Mouse (Mus musculus) embryo, embryonic 9.5 days (tissue): ENCODE results near the gene Nkx2-5.
A peak's percentile ranks its signal among the peaks of the same experiment; 100 is the strongest.

Experiments
- DNase-seq: peaks from one replicate; pipeline ENCODE4 v3.0.0-alpha.2; 2017; ENCODE audit errors: extremely low spot score

Gene Nkx2-5

DNA sequence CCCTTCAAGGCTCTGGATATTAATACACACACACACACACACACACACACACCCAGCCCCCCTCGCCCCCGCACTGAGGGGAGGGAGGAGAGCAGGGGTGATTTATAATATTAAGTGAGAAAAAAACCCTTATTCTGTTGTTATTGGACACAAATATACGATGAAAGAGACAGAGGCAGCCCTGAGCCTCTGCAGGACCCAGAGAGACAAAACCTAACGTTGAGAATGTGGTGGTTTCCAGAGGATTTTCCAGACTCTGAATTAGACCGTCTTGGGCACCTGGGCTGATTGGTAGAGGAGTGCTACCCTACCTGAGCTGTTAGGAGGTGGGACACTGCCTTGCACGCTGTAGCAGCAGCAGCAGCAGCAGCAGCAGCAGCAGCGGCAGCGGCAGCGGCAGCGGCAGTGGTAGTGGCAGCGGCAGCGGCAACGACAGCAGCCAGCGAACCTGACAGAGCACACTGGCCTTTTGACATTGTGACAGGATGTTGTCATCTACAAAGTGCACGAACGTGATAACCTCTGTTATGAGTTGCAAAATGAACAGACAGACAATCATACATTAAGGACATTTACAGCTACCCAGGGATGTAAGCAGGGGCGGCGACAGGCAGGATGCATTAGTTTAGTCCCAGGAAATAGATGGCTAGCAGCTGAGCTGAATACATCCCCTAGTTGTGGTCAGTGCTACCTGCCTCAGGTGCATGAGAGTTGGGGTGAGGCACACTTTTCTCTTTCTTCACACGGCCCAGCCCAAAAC, 7.8 kb downstream of the Nkx2-5 start:
- no peak for DNase-seq

DNA sequence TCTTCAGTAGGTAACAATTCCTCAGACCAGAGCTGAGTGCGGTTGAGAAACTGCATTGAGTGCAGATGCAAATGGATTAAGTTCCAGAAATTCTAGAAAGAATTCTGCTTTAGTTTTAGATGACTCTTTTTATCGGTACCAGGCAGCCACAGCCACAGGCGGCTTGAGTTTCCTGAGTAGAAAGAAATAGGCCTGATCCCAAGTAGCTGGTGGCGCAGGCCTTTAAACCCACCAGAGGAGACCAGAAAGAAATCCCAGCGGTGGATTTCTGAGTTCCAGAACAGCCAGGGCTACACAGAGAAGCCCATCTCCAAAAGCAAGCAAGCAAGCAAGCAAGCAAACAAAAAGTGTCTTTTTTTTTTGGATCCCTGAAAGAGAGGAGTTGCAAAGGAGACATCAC, 8.4 kb downstream of the Nkx2-5 start:
- no peak for DNase-seq

DNA sequence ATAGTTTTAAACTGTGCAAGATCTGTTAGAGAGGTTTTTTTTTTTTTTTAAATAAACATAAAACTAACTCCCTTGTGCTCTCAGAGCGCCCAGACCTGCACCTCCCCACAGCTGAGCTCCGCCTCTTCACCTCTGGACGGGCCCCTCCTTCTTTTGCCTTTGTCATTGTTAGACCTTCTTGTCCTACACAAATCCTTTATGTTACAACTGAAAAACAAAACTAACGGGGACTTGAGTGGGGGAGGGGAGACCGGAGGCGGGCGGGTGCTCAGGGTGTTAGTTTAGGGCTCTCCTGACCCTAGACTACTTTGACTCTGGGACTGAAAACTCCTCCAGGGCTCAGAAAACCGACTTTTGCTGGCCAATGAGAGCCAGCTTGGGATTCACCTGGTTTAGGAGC, 8.9 kb downstream of the Nkx2-5 start:
- DNase-seq = no peak

DNA sequence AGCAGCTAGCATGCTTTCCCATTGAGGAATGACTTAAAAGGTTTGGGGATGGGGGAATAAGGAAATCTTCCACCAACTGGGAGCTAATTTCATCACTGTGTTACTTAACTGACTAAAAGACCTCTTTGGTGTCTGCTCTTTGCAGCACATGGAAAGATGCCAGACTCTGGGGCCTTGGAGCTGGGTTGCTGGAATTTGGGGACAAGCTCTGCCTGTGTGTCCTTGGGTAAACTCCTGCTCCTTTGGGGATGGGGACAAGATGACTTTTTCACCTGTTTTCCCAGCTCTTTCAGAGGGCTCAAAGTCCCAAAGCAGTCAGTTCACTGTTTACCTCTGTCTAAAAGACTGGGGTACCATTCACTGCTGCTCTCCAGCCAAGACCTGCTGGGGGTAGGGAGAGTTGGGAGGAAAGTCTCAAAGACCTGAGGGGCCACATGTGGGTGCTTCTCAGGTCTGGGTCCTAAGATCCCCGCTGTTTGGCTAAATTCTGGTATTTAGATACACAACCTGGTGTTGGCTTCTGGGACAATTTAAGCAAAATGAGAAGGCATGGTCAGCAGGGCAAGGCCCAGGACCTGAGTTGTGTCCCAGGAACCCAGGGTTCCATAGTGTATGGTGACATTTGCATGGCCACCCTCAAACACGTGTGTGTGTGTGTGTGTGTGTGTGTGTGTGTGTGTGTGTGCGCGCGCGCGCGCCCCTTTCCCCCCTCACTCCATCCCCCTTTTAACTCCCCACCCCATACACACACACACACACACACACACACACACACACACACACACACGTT, 9.6 kb downstream of the Nkx2-5 start:
- DNase-seq = no peak

DNA sequence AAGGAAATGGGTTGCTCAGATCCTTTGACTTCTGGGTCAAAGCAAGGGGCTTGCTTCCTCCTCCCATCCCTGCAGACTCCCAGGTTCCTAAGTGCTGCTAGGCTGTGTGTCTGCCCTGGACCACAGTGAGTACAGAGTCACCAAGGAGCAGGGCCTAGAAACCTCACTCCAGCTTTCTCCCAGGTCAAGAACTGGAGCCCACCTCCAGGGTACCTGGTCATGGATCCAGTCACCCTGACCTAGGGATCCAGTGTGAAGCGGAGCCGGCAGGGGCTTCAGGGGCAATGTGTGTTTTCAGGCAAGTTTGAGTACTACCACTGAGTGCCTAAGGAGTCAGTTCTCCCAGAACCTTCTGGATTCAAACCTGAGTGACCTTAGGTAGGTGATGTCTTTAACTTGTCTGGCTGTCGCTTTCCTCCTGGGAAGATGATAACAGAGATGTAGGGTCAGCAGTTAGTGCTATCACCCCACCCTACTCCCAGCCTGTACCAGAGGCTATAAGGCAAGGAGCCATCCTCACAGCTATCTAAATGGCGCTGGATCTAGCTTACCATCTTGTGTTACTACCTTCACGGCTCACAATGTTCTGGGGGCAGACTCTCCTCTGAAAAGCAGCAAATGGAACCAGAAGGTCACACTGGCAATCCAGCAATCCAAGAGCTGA, 10.4 kb downstream of the Nkx2-5 start:
- no peak for DNase-seq

DNA sequence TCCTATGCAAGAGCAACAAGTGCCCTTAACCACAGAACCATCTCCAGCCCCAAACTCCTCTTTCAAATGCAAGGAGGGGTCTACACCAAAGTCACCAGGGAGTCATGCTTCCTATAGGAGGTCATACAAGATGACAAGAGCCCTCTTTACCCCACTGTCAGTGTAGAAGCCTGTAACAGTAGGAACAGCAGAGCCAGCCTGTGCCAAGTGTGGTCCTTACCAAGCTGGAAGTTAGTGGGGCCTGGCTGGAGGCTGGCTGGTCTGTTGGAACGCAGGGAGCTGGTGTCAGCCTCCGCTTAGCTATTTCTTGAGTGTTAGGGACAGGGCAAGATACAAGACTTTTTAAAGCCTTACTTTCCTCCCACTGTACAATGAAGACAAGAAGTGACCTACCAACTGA, 11.0 kb downstream of the Nkx2-5 start:
- no peak for DNase-seq

DNA sequence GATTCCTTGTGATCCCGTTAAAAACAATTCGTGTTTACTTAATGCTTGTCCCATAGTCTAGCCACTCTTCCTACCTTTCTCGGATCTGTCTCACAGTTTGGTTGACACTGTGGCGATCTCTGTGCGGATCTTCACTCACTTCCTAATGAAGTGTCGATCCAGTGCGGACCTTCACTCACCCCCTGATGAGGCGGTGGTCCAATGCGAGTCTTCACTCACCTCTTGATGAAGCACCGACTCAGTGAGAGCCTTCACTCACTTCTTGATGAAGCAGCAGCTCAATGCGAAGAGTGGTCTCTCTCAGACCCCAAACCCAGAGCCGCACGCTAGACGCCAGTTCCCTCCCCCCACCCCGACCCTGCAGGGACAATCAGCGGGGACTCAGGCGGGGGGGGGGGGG, 18.7 kb downstream of the Nkx2-5 start:
- no peak for DNase-seq

DNA sequence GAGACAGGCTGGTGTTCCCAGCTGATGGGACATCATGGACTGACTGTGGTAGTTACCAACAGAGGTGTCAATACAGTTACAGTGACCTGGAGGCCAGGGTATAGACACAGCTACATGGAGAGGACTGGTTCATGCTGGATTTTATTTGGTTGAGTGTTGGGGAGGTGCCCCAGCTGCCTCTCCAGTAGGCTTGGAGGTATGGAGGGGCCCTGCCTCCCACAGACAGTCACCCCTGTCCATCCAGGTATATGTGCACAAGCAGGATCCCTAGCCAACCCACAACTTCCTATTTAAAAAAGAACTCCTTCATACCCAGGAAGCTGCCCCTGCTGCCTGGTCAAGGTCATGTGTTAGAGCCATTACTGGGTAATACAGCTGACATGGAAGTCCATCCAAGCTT, 27.0 kb downstream of the Nkx2-5 start:
- no peak for DNase-seq

DNA sequence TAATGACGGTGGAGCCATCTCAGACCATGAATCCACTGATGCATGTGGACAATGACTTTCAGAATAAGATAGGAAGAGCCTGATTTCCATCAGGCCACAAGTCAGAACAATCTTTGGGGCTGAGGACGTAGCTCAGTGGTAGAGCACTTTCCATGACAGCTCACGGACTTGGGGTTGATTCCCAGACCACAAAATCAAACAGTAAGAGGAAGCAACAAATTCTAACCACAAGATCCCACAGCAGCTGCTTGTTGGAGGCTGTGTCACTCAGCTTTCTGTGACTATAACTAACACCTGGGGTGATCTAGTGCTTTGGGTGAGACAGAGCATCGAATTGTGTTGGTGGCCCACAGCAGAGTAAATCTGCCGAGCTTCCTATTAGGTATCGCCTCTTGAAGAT, 28.0 kb downstream of the Nkx2-5 start:
- DNase-seq = no peak

DNA sequence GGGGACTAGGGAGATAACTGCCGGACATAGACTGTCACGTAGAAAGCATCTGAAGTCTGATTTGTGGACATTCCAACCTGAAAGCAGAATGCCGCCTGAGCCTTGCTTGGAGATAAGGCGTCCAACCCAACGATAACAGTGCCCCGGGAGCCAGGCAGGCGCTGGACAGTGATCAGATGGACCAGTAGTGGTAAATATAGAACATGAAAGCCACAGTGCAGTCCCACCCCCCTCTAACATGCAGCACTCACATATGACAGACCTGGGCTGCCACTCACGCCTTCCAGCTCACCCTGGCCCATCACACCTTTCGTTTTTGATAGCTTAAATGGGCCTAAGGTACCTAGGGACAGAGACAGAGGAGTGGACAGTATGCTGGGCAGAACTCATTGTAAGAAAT, 31.3 kb downstream of the Nkx2-5 start:
- DNase-seq = no peak

DNA sequence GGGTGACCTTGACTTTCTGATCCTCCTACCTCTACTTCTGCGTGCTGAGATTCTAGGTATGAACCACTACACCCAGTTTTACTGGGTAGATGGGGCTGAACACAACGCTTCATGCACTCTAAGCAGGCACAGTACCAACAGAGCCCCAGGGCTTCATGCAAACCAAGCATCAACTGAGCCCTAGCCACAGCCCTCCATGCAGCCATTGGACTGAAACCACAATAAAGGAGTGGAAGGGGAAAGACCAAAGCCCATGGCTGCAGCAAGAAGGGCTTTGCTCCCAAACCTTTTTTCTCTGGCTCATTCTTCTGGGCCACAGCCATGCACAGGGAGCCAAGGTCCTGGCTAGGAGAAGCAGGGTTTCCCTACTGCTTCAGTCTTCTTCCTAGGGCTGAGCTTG, 32.2 kb downstream of the Nkx2-5 start:
- DNase-seq = no peak

DNA sequence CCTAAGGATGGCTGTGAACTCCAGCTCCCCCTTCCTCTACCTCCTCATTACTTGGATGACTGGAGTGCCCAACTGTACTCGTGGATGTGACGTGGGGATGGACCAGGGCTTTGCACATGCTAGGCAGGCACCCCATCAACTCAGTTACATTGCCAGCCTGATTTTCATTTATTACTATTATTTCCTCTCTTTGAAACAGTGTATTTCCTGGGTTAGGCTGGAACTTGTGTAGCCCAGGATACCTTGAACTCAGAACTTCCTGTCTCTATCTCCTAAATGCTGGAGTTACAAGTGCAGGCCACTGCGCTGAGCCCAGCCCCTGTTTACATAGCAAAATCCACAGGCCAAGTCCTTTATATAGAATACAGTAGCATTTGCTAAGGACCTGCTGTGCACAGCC, 41.9 kb downstream of the Nkx2-5 start:
- DNase-seq = no peak

DNA sequence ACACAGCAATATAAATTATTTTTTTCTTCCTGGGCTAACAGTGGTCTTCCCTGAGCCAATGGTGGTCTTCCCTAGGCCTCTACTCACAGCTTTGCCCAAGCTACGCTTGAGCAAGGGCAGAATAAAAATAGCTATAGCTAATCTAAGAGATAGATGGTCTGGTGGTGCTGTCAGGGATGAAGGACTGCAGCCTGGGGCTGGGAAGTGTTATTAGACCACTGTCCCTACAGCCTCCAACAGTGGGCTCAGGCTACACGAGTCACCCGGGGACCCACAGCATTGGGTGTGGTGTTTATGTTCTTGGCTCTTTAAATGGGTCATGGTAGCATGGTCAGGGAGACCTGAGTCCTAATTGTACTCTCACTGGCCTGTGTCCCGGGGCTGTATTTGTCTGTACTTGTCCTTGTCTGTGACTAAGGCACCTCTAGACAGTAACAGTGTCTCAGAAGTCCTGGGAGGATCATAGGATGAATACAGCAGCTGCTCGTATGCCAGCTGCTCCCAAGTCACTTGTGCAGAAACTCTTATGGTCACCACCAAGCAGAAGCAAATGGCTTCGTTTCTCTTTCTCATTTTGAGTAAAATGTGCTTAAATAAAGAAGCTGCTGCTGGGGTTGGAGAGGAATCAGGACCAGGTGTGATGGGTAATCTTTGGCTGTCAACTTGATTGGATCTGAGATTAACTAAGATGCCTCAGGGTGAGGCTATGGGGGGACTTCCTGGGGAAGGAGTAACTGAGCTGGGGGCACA, 47.3 kb downstream of the Nkx2-5 start:
- DNase-seq = no peak

DNA sequence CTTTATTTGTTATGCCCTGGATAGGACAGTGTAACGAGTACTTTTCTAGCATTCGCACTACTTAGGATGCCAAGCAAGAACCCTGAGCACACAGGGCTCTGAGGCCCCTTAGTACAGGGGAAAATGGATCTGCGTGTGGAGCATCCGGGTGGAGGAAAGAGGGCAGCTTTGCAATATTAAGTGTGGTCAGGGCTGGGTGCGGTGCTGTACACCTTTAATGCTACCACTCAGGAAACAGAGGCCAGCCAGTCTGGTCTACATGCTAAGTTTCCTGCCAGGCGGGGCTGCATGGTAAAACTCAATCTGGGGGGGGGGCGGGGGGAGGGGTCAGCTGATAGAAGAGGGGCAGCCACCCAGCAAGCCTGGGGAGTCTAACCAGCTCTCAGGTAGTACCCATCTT, 49.4 kb downstream of the Nkx2-5 start:
- no peak for DNase-seq

DNA sequence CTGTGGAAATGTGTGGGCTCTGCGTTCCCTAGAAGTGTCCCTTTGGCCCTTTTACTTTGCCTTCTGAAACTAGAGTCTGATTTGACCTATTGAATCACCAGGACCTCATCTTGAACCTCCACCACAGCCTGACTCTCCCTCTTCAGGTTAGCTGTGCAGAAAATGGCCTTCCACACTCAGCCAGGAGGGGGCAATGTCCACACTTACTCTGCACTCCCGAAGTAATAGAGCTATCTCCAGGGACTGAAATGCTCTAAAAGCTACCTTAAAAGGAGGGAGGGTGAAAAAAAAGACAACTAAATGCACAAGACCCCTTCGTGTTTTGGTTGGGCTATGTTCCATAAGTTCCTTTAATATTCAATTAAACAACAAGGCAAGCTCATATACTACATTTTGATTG, 50.1 kb downstream of the Nkx2-5 start:
- peak; percentile 51 for DNase-seq

DNA sequence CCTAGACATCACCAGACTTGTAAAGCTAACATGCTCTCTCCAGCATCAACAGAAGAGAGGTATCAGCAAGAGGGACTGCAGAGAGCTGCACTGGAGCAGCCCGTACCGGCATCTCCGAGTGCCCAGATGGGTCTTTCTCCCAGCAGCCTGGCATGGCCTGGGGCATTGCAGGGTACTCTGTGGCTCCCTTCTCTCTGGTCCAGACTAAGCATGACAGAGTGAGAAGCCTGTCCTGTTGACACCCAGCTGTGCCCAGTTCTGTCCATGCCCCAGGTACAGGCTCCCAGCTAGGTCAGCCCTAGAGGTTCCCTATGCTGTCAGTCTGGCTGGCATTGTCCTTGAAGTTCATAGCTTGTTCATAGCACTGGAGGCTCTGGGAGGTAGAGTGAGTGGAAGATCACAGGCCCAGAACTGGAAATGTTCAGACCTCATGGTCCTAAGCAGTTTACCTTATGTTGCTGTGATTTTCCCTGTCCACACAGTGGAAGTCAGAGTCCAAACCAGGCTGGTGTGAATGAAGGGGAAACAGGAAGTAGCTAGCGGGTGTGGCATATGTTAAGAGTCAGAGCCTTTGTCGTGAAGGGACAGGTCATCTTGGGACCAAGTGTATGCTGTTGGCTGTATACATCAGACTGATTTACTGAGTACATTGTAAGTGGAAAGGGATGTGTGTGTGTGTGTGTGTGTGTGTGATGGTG, 51.6 kb downstream of the Nkx2-5 start:
- no peak for DNase-seq

DNA sequence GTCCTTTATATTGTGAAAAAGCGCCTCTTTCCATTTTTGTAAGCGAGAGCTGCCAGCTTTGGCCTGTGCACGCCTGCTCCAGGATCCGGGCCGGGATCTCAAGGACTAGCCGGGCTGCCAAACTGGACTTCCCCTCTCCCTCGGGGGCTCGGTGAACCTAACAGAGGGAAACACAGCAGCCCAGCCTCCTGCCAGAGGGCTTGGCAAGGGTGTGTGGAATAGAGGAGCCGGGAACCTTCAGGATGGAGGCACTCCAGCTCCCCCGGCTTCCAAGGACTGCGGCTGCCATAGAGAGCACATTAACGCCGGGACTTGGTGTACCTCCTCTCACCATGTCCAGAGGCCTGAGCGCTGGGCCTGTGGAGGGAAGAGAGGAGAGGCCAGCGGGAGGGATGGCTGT, 52.7 kb downstream of the Nkx2-5 start:
- DNase-seq = no peak

DNA sequence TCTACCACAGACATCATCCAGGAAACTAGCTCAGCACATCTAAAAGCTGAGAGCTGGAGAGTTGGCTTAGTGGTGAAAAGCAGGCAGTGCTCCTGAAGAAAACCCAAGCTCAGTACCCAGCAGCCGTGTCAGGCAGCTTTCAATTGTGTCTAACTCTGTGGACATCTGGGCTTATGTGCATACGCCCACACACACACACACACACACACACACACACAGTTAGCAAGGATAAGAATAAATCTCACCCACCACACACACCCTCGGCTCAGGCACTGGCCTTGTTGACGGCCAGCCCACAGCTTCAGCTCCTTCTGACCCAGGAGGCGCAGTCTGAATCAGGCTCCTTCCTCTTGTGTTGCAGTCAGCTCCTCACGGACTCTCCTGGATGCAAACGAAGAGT, 53.2 kb downstream of the Nkx2-5 start:
- DNase-seq = no peak

DNA sequence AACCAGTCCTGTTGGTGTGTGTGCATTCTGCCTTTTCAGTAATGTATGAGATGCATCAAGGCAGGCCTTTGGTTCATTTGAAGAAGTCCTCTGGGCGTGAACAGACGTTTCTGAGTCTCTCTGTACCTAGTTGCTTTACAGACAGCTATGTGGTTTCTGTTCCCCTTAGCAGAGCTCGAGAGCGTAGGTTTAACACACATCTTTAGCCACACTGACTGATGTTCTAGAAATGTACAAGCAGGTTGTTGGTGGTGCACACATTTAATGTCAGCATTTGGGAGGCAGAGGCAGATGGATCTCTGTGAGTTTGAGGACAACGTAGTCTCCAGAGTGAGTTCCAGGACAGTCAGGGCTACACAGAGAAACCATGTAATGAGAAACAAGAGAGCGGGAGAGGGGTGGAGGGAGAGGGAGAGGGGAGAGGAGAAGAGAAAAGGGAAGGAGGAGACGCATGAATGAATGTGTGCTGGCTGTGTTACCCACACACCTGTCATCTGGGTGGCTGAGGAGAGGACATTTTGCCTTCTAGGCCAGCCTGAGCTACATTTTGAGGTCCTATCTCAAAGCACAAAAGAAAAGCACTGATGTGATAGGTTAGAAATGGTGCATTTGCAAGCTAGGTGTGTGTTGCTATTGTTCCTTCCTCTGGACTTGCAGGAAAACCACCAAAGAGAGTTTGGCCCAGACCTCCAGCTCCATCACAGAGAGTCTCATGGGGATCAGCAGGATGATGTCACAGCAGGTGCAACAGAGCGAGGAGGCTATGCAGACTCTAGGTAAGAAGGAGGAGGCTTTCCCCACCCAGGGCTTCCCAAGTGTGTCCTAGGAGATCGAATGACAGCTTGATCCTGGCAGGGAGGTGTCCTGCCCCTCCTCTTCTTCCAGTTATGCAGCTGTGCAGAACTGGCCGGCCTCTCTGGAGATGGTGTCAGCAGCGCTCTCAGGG, 54.3 kb downstream of the Nkx2-5 start:
- no peak for DNase-seq

DNA sequence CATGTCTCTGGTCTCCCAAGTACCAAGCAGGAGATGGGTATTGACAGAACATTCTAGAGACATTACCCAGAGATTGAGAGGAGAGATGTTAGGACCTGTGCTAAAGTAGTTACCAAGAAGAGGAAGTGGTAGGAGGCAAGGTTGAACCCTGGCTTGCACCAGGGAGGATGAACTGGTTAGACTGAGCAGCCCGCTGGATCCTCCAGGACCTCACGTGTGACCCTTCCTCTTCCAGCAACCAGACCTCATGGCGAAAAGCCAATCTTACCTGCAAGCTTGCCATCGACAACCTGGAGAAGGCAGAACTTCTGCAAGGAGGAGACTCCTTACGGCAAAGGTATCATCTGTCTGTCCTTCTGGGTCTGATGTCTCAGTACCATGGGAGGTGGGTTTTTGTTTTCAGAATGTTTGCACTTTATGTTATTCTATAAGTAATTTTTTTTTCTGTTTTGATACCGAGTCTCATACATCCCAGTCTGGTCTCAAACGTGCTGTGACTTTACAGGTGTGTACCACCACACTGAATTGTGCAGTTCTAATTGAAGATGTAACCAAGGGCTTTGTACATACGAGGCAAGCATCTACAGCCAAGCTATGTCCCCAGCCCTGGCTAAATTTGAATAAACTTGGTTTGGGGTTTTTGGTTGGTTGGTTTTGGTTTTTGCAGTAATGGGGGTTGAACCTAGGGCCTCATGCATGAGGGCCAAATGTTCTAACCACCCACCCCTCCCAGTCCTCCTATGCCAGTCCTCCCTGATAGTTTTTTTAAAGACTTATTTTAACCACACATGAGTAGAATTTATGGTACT, 55.1 kb downstream of the Nkx2-5 start:
- DNase-seq = no peak
